Mouse (Mus musculus): ENCODE measurements around the gene Rhbdl1. TPM values are rescaled to one million over a fixed set of nuclear protein-coding genes. Genes with fewer than 3 reads are reported as not detected.

Gene Rhbdl1
- polyA plus RNA-seq, 1 experiment from 2014 or later = 1.1 TPM

Other genes with a start within 250 kb of the Rhbdl1 start
- gene Gng13, start 120.1 kb downstream of the Rhbdl1 start, polyA plus RNA-seq (2014; fragmentation: Illumina TruSeq; extraction: RNeasy Lipid Tissue Mini Kit (QIAGEN cat#74804); ENCODE audit: low read depth, low replicate concordance) = 0.99 TPM
- gene Chtf18, start 109.9 kb downstream of the Rhbdl1 start, polyA plus RNA-seq (2014; fragmentation: Illumina TruSeq; extraction: RNeasy Lipid Tissue Mini Kit (QIAGEN cat#74804); ENCODE audit: low read depth, low replicate concordance) = 1.4 TPM
- 9.4 TPM for gene Rpusd1, start 109.6 kb downstream of the Rhbdl1 start, polyA plus RNA-seq (2014; fragmentation: Illumina TruSeq; extraction: RNeasy Lipid Tissue Mini Kit (QIAGEN cat#74804); ENCODE audit: low read depth, low replicate concordance)
- not detected for gene Mslnl, start 101.3 kb downstream of the Rhbdl1 start, polyA plus RNA-seq (2014; fragmentation: Illumina TruSeq; extraction: RNeasy Lipid Tissue Mini Kit (QIAGEN cat#74804); ENCODE audit: low read depth, low replicate concordance)
- gene Msln, start 82.9 kb downstream of the Rhbdl1 start, polyA plus RNA-seq (2014; fragmentation: Illumina TruSeq; extraction: RNeasy Lipid Tissue Mini Kit (QIAGEN cat#74804); ENCODE audit: low read depth, low replicate concordance) = 18.6 TPM
- gene Narfl, start 63.5 kb downstream of the Rhbdl1 start, polyA plus RNA-seq (2014; fragmentation: Illumina TruSeq; extraction: RNeasy Lipid Tissue Mini Kit (QIAGEN cat#74804); ENCODE audit: low read depth, low replicate concordance) = 41.3 TPM
- gene Haghl, start 51.6 kb downstream of the Rhbdl1 start, polyA plus RNA-seq (2014; fragmentation: Illumina TruSeq; extraction: RNeasy Lipid Tissue Mini Kit (QIAGEN cat#74804); ENCODE audit: low read depth, low replicate concordance) = 15.1 TPM
- gene Ccdc78, start 50.7 kb downstream of the Rhbdl1 start, polyA plus RNA-seq (2014; fragmentation: Illumina TruSeq; extraction: RNeasy Lipid Tissue Mini Kit (QIAGEN cat#74804); ENCODE audit: low read depth, low replicate concordance) = 0.26 TPM
- 41.4 TPM for gene Fam173a, start 44.4 kb downstream of the Rhbdl1 start, polyA plus RNA-seq (2014; fragmentation: Illumina TruSeq; extraction: RNeasy Lipid Tissue Mini Kit (QIAGEN cat#74804); ENCODE audit: low read depth, low replicate concordance)
- gene AC134908.4, start 41.6 kb downstream of the Rhbdl1 start, polyA plus RNA-seq (2014; fragmentation: Illumina TruSeq; extraction: RNeasy Lipid Tissue Mini Kit (QIAGEN cat#74804); ENCODE audit: low read depth, low replicate concordance) = not detected
- gene Metrn, start 40.2 kb downstream of the Rhbdl1 start, polyA plus RNA-seq (2014; fragmentation: Illumina TruSeq; extraction: RNeasy Lipid Tissue Mini Kit (QIAGEN cat#74804); ENCODE audit: low read depth, low replicate concordance) = 31.5 TPM
- 2.1 TPM for gene Fbxl16, start 28.2 kb downstream of the Rhbdl1 start, polyA plus RNA-seq (2014; fragmentation: Illumina TruSeq; extraction: RNeasy Lipid Tissue Mini Kit (QIAGEN cat#74804); ENCODE audit: low read depth, low replicate concordance)
- 11.2 TPM for gene Wdr24, start 13.7 kb downstream of the Rhbdl1 start, polyA plus RNA-seq (2014; fragmentation: Illumina TruSeq; extraction: RNeasy Lipid Tissue Mini Kit (QIAGEN cat#74804); ENCODE audit: low read depth, low replicate concordance)
- gene Jmjd8, start 8.4 kb downstream of the Rhbdl1 start, polyA plus RNA-seq (2014; fragmentation: Illumina TruSeq; extraction: RNeasy Lipid Tissue Mini Kit (QIAGEN cat#74804); ENCODE audit: low read depth, low replicate concordance) = 31.6 TPM
- gene Stub1, start 3.9 kb downstream of the Rhbdl1 start, polyA plus RNA-seq (2014; fragmentation: Illumina TruSeq; extraction: RNeasy Lipid Tissue Mini Kit (QIAGEN cat#74804); ENCODE audit: low read depth, low replicate concordance) = 133 TPM
- 4.1 TPM for gene Gm20683, start 4.5 kb upstream of the Rhbdl1 start, polyA plus RNA-seq (2014; fragmentation: Illumina TruSeq; extraction: RNeasy Lipid Tissue Mini Kit (QIAGEN cat#74804); ENCODE audit: low read depth, low replicate concordance)
- 133 TPM for gene Rhot2, start 7.6 kb upstream of the Rhbdl1 start, polyA plus RNA-seq (2014; fragmentation: Illumina TruSeq; extraction: RNeasy Lipid Tissue Mini Kit (QIAGEN cat#74804); ENCODE audit: low read depth, low replicate concordance)
- gene Wdr90, start 24.2 kb upstream of the Rhbdl1 start, polyA plus RNA-seq (2014; fragmentation: Illumina TruSeq; extraction: RNeasy Lipid Tissue Mini Kit (QIAGEN cat#74804); ENCODE audit: low read depth, low replicate concordance) = 3.2 TPM
- 194 TPM for gene Mcrip2, start 31.5 kb upstream of the Rhbdl1 start, polyA plus RNA-seq (2014; fragmentation: Illumina TruSeq; extraction: RNeasy Lipid Tissue Mini Kit (QIAGEN cat#74804); ENCODE audit: low read depth, low replicate concordance)
- gene Mettl26, start 37.8 kb upstream of the Rhbdl1 start, polyA plus RNA-seq (2014; fragmentation: Illumina TruSeq; extraction: RNeasy Lipid Tissue Mini Kit (QIAGEN cat#74804); ENCODE audit: low read depth, low replicate concordance) = 19.7 TPM
- gene Wfikkn1, start 43.6 kb upstream of the Rhbdl1 start, polyA plus RNA-seq (2014; fragmentation: Illumina TruSeq; extraction: RNeasy Lipid Tissue Mini Kit (QIAGEN cat#74804); ENCODE audit: low read depth, low replicate concordance) = not detected
- 15.4 TPM for gene Rab40c, start 82.4 kb upstream of the Rhbdl1 start, polyA plus RNA-seq (2014; fragmentation: Illumina TruSeq; extraction: RNeasy Lipid Tissue Mini Kit (QIAGEN cat#74804); ENCODE audit: low read depth, low replicate concordance)
- 40.5 TPM for gene Pigq, start 107.6 kb upstream of the Rhbdl1 start, polyA plus RNA-seq (2014; fragmentation: Illumina TruSeq; extraction: RNeasy Lipid Tissue Mini Kit (QIAGEN cat#74804); ENCODE audit: low read depth, low replicate concordance)
- not detected for gene Nhlrc4, start 107.7 kb upstream of the Rhbdl1 start, polyA plus RNA-seq (2014; fragmentation: Illumina TruSeq; extraction: RNeasy Lipid Tissue Mini Kit (QIAGEN cat#74804); ENCODE audit: low read depth, low replicate concordance)
- gene A930017K11Rik, start 115.3 kb upstream of the Rhbdl1 start, polyA plus RNA-seq (2014; fragmentation: Illumina TruSeq; extraction: RNeasy Lipid Tissue Mini Kit (QIAGEN cat#74804); ENCODE audit: low read depth, low replicate concordance) = 0.34 TPM
- gene Capn15, start 148.5 kb upstream of the Rhbdl1 start, polyA plus RNA-seq (2014; fragmentation: Illumina TruSeq; extraction: RNeasy Lipid Tissue Mini Kit (QIAGEN cat#74804); ENCODE audit: low read depth, low replicate concordance) = 9.9 TPM
- gene Rab11fip3, start 232.3 kb upstream of the Rhbdl1 start, polyA plus RNA-seq (2014; fragmentation: Illumina TruSeq; extraction: RNeasy Lipid Tissue Mini Kit (QIAGEN cat#74804); ENCODE audit: low read depth, low replicate concordance) = 28.2 TPM

All from heart, adult 10 weeks (tissue).